Mouse (Mus musculus): Measurements from ENCODE around the gene Lgmn. TPM values are rescaled to one million over a fixed set of nuclear protein-coding genes. Genes with fewer than 3 reads are reported as not detected.

Gene Lgmn
- polyA plus RNA-seq, 1 experiment from 2014 or later, result 46.5 TPM

GRCm38 (mm10) chr12:102398588-102398987 is 41.0 kb downstream of the Lgmn start:
- Histone ChIP-seq H3K4me1 (peaks cover 24% of the 10 kb centered on the region), H3K36me3 (peaks cover 61% of the 10 kb centered on the region), H3K27me3 (ENCODE audit: low read depth, poor library complexity, severe bottlenecking) (peaks cover 89% of the 10 kb centered on the region), H3K4me3 (no peak overlapping the region), H3K9me3 (replicated peaks) (no peaks in the 10 kb centered on the region), H3K27ac (replicated peaks) (no peak overlapping the region)
- no peak for DNase-seq (ENCODE audit: low spot score)
- WGBS, result 88% methylated on average over 4 of the region's 4 CpGs

GRCm38 (mm10) chr12:102395998-102396991 is 43.3 kb downstream of the Lgmn start:
- Histone ChIP-seq H3K4me1 (peaks cover 24% of the 10 kb centered on the region), H3K27me3 (ENCODE audit: low read depth, poor library complexity, severe bottlenecking) (peaks cover 89% of the 10 kb centered on the region), H3K4me3 (no peak overlapping the region), H3K36me3 (peaks cover 45% of the 10 kb centered on the region), H3K9me3 (replicated peaks) (no peaks in the 10 kb centered on the region), H3K27ac (replicated peaks) (peak overlapping the region; percentile 66)
- DNase-seq (ENCODE audit: low spot score), result peak; percentile 59
- 51% methylated on average over 19 of the region's 19 CpGs for WGBS

GRCm38 (mm10) chr12:102395537-102395936 is 44.1 kb downstream of the Lgmn start:
- no peak overlapping the region for H3K4me3 ChIP-seq
- peaks cover 24% of the 10 kb centered on the region for H3K4me1 ChIP-seq
- WGBS, result 83% methylated on average over 9 of the region's 9 CpGs

GRCm38 (mm10) chr12:102394496-102394895 is 45.1 kb downstream of the Lgmn start:
- Histone ChIP-seq H3K36me3 (peaks cover 31% of the 10 kb centered on the region), H3K4me3 (no peak overlapping the region), H3K27ac (replicated peaks) (no peak overlapping the region), H3K4me1 (peaks cover 24% of the 10 kb centered on the region), H3K27me3 (ENCODE audit: low read depth, poor library complexity, severe bottlenecking) (peaks cover 85% of the 10 kb centered on the region), H3K9me3 (replicated peaks) (no peaks in the 10 kb centered on the region)
- 92% methylated on average over 7 of the region's 7 CpGs for WGBS
- DNase-seq (ENCODE audit: low spot score), result no peak

More at GRCm38 (mm10) chr12:102395537-102395936, 44.1 kb downstream of the Lgmn start:
- Histone ChIP-seq H3K27ac (replicated peaks) (0 out of 2 replicates have a peak overlapping the region, but pooled peaks have one; percentile 66), H3K27me3 (ENCODE audit: low read depth, poor library complexity, severe bottlenecking) (peaks cover 85% of the 10 kb centered on the region), H3K36me3 (peaks cover 39% of the 10 kb centered on the region), H3K9me3 (replicated peaks) (no peaks in the 10 kb centered on the region)
- DNase-seq (ENCODE audit: low spot score), result no peak

GRCm38 (mm10) chr12:102391982-102392381 is 47.6 kb downstream of the Lgmn start:
- no peak overlapping the region for H3K27ac ChIP-seq (replicated peaks)
- H3K9me3 ChIP-seq (replicated peaks), result no peaks in the 10 kb centered on the region
- 60% methylated on average over 4 of the region's 4 CpGs for WGBS
- H3K27me3 ChIP-seq (ENCODE audit: low read depth, poor library complexity, severe bottlenecking), result peaks cover 84% of the 10 kb centered on the region
- no peak overlapping the region for H3K4me3 ChIP-seq
- H3K36me3 ChIP-seq, result peaks cover 18% of the 10 kb centered on the region
- DNase-seq (ENCODE audit: low spot score), result no peak
- H3K4me1 ChIP-seq, result peaks cover 15% of the 10 kb centered on the region

- no peak overlapping the region for H3K27ac ChIP-seq (replicated peaks)
Observed at GRCm38 (mm10) chr12:102391109-102391508, 48.5 kb downstream of the Lgmn start.

GRCm38 (mm10) chr12:102390042-102390441 is 49.6 kb downstream of the Lgmn start:
- no peak for DNase-seq (ENCODE audit: low spot score)
- peaks cover 73% of the 10 kb centered on the region for H3K27me3 ChIP-seq (ENCODE audit: low read depth, poor library complexity, severe bottlenecking)
- WGBS, result 27% methylated on average over 8 of the region's 8 CpGs

More at GRCm38 (mm10) chr12:102391109-102391508, 48.5 kb downstream of the Lgmn start:
- H3K4me3 ChIP-seq, result no peak overlapping the region
- no peaks in the 10 kb centered on the region for H3K9me3 ChIP-seq (replicated peaks)
- no peak for DNase-seq (ENCODE audit: low spot score)
- peaks cover 18% of the 10 kb centered on the region for H3K36me3 ChIP-seq
- 91% methylated on average over 2 of the region's 2 CpGs for WGBS
- H3K4me1 ChIP-seq, result peaks cover 7% of the 10 kb centered on the region
- H3K27me3 ChIP-seq (ENCODE audit: low read depth, poor library complexity, severe bottlenecking), result peaks cover 84% of the 10 kb centered on the region

GRCm38 (mm10) chr12:102387219-102387917 is 52.2 kb downstream of the Lgmn start:
- Histone ChIP-seq H3K9me3 (replicated peaks) (no peaks in the 10 kb centered on the region), H3K27ac (replicated peaks) (no peak overlapping the region), H3K27me3 (ENCODE audit: low read depth, poor library complexity, severe bottlenecking) (peaks cover 46% of the 10 kb centered on the region), H3K36me3 (no peaks in the 10 kb centered on the region), H3K4me3 (no peak overlapping the region), H3K4me1 (no peaks in the 10 kb centered on the region)
- peak; percentile 80 for DNase-seq (ENCODE audit: low spot score)
- 54% methylated on average over 16 of the region's 16 CpGs for WGBS

More at GRCm38 (mm10) chr12:102390042-102390441, 49.6 kb downstream of the Lgmn start:
- Histone ChIP-seq H3K27ac (replicated peaks) (no peak overlapping the region), H3K9me3 (replicated peaks) (no peaks in the 10 kb centered on the region), H3K4me3 (no peak overlapping the region), H3K4me1 (no peaks in the 10 kb centered on the region), H3K36me3 (peaks cover 13% of the 10 kb centered on the region)

- H3K4me3 ChIP-seq, result no peak overlapping the region
- H3K9me3 ChIP-seq (replicated peaks), result no peaks in the 10 kb centered on the region
- WGBS, result 30% methylated on average over 3 of the region's 3 CpGs
- H3K36me3 ChIP-seq, result no peaks in the 10 kb centered on the region
- H3K27me3 ChIP-seq (ENCODE audit: low read depth, poor library complexity, severe bottlenecking), result peaks cover 25% of the 10 kb centered on the region
- no peak overlapping the region for H3K27ac ChIP-seq (replicated peaks)
- peak; percentile 26 for DNase-seq (ENCODE audit: low spot score)
- H3K4me1 ChIP-seq, result no peaks in the 10 kb centered on the region
Observed at GRCm38 (mm10) chr12:102384819-102385218, 54.8 kb downstream of the Lgmn start.

GRCm38 (mm10) chr12:102383288-102383687 is 56.3 kb downstream of the Lgmn start:
- no peaks in the 10 kb centered on the region for H3K4me1 ChIP-seq

GRCm38 (mm10) chr12:102382180-102382579 is 57.4 kb downstream of the Lgmn start:
- Histone ChIP-seq H3K9me3 (replicated peaks) (no peaks in the 10 kb centered on the region), H3K36me3 (no peaks in the 10 kb centered on the region), H3K27me3 (ENCODE audit: low read depth, poor library complexity, severe bottlenecking) (no peaks in the 10 kb centered on the region), H3K4me3 (no peak overlapping the region), H3K27ac (replicated peaks) (no peak overlapping the region), H3K4me1 (no peaks in the 10 kb centered on the region)
- WGBS, result 88% methylated on average over 8 of the region's 8 CpGs
- DNase-seq (ENCODE audit: low spot score), result no peak

More at GRCm38 (mm10) chr12:102383288-102383687, 56.3 kb downstream of the Lgmn start:
- Histone ChIP-seq H3K27me3 (ENCODE audit: low read depth, poor library complexity, severe bottlenecking) (peaks cover 10% of the 10 kb centered on the region), H3K9me3 (replicated peaks) (no peaks in the 10 kb centered on the region), H3K27ac (replicated peaks) (no peak overlapping the region), H3K4me3 (no peak overlapping the region), H3K36me3 (no peaks in the 10 kb centered on the region)
- DNase-seq (ENCODE audit: low spot score), result no peak
- WGBS, result 90% methylated on average over 9 of the region's 9 CpGs

GRCm38 (mm10) chr12:102372322-102372721 is 67.3 kb downstream of the Lgmn start:
- Histone ChIP-seq H3K9me3 (replicated peaks) (no peaks in the 10 kb centered on the region), H3K36me3 (no peaks in the 10 kb centered on the region), H3K4me3 (no peak overlapping the region), H3K27me3 (ENCODE audit: low read depth, poor library complexity, severe bottlenecking) (no peaks in the 10 kb centered on the region), H3K4me1 (no peaks in the 10 kb centered on the region), H3K27ac (replicated peaks) (no peak overlapping the region)
- 79% methylated on average over 3 of the region's 3 CpGs for WGBS
- no peak for DNase-seq (ENCODE audit: low spot score)
